Mouse (Mus musculus) CD4-positive, CD25-positive, alpha-beta regulatory T cell, adult 4 months (primary cell): ENCODE results near the gene Treml1. TPM values are rescaled to one million over a fixed set of nuclear protein-coding genes. Genes with fewer than 3 reads are reported as not detected.

Experiments used
- ATAC-seq: one replicate; pipeline ENCODE4 v1.8.0; 2017
- polyA plus RNA-seq, 2 experiments: library from polyadenylated mRNA; unstranded; fragments of 100-300 nt; shearing (Covaris generic); gene quantifications; one replicate each; pipeline ENCODE4 v1.2.1; 2017

Gene Treml1
- polyA plus RNA-seq, 2 experiments from 2014 or later: not detected

DNA sequence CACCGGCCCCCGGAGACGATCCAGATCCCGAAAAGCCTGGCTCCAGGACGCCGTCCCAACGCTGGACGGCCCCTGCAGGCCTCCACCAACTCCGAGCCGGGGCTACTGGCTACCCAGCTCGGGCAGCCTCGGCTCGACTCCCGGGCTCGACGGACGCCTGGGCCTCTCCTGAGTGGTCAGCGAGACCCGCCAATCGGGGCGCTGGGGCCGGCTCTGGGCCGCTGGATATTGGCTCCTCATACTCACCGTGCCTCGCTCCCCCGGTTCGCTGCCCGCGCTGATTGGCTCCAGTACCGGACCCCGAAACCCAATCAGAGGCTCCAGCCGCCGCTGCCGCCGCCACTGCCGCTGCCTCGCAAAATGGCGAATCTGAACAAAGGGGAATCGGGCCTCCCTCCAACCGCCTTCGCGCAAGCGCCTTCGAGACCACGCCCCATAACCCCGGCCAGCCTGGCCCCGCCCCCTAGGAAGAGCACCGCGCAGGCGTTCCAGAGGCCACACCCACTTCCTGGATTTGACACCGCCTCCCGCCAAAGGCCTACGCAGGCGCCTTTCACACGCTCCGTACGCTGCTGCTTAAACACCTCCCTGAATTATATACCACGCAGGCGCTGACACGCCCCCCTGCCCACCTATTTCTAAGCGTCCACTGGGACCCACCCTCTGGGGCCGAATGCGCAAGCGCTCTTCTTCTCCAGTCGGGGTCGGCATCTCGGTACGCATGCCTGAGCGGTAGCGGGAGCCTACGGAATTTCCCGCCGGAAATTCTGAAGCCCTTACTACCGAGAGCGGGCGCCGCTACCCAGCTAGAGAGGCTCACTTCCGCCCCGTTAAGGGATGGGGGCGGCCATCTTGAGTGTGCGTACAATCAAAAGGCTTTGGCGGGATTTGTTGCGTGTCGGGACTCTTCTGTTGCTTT lies 49.9 kb downstream of the Treml1 start, which contains the start of the genes Nfya and Oard1:
Gene Nfya, minus strand, starts transcription at position 527 of the 919 bp plus-strand sequence.
Gene Oard1, plus strand, starts transcription at position 635 of the 919 bp plus-strand sequence.
- peak; percentile 77 for ATAC-seq

DNA sequence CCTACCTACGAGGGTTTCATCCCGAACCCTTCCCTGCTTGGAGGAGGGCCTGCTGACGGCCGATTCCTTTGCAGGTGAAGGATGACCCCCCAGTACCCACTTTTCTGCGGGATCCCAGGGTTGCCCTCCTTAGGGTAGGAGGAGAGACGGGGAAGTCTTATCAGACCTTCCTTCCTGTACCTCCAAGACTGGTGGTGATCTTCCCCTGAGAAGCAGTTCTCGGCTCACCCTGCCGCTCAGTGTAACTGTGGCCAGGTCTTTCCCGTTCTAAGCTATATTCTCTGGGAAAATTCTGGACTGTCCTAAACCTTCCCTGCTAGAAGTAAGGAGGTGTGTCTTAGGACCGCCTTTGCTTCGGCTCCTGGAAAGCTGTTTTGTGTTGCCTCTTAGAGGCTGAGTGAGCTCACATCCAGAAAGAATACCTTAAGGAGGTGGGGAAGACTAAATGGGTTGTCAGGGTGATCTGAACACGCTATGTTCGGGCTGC lies 50.6 kb downstream of the Treml1 start:
- peak; percentile 8 for ATAC-seq

DNA sequence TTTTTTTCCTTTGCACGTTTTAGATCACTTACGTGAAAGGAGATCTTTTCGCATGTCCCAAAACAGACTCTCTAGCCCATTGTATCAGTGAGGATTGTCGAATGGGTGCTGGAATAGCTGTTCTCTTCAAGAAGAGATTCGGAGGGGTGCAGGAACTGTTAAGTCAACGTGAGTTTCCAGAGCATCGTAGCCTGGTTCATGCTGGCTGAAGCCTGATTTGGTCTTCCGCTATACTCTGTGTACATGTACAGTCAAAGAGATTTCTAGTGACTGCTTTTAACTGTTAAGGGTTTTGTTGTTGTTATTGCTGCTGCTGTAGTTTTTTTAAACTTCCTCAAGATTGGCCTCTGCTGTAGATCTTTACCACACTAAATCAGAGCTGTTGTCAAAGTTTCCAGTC lies 51.5 kb downstream of the Treml1 start:
- ATAC-seq: no peak

DNA sequence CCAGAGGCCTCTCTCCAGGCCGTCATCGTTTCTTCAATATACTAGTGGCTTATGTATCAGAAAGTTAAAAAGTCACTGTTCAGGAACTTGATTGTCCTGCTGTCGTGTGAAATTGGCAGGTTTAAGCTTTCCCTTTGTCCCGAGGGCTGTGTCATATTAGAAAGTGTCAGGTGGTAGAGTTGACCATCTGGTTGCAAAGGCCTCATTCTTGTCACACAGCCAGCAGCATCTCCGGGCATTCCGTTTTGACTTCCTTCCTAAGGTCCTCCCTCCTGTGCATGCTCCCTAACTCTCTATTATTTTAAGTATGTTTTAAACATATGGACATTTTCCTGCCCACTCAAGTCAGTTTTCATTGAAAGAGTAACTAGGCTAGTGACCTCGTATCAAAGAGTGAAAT lies 56.3 kb downstream of the Treml1 start:
- ATAC-seq: no peak

Other genes with a start within 250 kb of the Treml1 start
- not detected for gene 9830107B12Rik, start 213.6 kb upstream of the Treml1 start, polyA plus RNA-seq
- gene A530064D06Rik, start 192.6 kb upstream of the Treml1 start, polyA plus RNA-seq: not detected
- not detected for gene Trem1, start 127.1 kb upstream of the Treml1 start, polyA plus RNA-seq
- not detected for gene Trem3, start 112.1 kb upstream of the Treml1 start, polyA plus RNA-seq
- gene Treml4, start 95.6 kb upstream of the Treml1 start, polyA plus RNA-seq: 1 to 10 TPM in 1 of 2 experiments, under 1 TPM in 1; 0.87 to 1.8 TPM
- 10 to 100 TPM; 13.2 to 16.8 TPM for gene Treml2, start 60.4 kb upstream of the Treml1 start, polyA plus RNA-seq
- 1 to 10 TPM; 1.8 to 2.5 TPM for gene B430306N03Rik, start 43.8 kb upstream of the Treml1 start, polyA plus RNA-seq
- gene Trem2, start 13.5 kb upstream of the Treml1 start, polyA plus RNA-seq: not detected
- gene Nfya, start 50.0 kb downstream of the Treml1 start, polyA plus RNA-seq: 10 to 100 TPM; 11.3 to 13.3 TPM
- 10 to 100 TPM; 81.7 to 98.8 TPM for gene Oard1, start 50.1 kb downstream of the Treml1 start, polyA plus RNA-seq
- gene Apobec2, start 73.0 kb downstream of the Treml1 start, polyA plus RNA-seq: 1 to 10 TPM; 1.2 to 1.8 TPM
- gene Tspo2, start 91.6 kb downstream of the Treml1 start, polyA plus RNA-seq: not detected
- 10 to 100 TPM; 23.7 to 26.3 TPM for gene Unc5cl, start 95.0 kb downstream of the Treml1 start, polyA plus RNA-seq